Mouse (Mus musculus) inflammation-experienced regulatory T-cells, adult 16 weeks (primary cell): ENCODE measurements around the gene Nus1. TPM values are rescaled to one million over a fixed set of nuclear protein-coding genes. Genes with fewer than 3 reads are reported as not detected.

Experiments used
- polyA plus RNA-seq: library from polyadenylated mRNA; unstranded; fragments of 100-300 nt; shearing (Covaris generic); gene quantifications from one replicate; pipeline ENCODE4 v1.2.1, GENCODE M21; 2017

Gene Nus1
- polyA plus RNA-seq: 5.2 TPM

DNA sequence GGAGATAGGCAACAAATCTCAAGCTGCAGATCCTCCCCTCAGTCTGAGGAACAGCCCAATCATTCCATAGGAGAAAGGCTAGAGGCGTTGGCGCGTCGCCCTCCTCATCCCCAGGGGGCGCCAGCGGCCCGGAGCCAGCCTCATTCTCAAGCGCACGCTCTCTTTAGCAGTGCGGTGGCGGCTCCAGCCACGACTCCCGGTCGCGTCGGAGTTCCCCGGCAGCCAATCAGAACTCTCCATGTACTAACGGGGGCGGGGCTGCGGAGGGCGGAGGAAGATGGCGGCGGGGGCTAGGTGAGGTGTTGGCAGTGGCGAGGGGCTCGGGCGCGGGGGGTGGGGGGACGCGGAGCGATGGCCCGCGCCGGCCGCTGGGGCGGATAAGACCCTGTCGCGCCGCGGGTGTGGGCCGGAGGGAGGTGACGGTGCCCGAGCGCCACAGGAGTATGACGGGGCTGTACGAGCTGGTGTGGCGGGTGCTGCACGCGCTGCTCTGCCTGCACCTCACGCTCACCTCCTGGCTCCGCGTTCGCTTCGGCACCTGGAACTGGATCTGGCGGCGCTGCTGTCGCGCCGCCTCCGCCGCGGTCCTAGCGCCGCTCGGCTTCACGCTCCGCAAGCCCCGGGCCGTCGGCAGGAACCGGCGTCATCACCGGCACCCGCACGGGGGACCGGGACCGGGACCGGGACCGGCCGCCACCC is at the start of gene Nus1:
Gene Nus1, plus strand, starts transcription at position 249 of the 699 bp plus-strand sequence.

DNA sequence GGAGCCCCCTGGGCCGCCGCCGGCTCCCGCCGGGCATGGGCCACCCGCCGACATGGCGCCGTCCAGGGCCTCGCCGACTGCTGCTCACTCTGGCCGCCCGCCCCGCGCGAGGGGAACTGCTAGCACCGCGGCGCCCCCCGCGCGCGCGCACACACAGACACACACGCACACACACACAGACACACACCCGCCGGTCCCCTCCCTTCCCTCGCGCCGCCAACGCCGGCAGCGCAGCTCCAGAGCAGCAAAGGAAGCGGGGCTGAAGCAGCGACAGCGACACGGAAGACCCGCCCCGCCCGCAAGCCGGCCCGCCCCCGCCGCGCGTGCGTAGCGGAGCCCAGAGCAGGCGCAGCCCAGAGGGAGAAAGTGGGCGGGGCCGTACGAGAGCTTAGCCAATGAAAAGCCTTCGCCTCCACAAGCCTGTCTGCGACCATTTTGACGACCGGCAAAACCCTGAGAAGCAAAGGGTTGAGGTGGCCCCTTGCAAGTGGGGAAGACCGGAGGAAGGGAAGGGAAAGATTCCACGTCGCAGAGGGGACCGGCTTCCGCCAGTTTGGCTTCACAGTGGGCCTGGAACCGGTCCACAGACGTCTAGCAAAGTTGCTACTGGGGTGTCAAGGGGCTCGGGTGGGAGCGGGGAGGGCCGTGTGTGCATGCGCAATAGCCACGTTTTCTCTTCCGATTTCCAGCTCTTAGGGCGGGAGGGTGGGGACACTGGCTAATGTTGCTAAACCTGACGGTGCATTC is 35.3 kb upstream of the Nus1 start, which contains the start of gene Gopc:
Gene Gopc, minus strand, starts transcription at position 280 of the 747 bp plus-strand sequence.

DNA sequence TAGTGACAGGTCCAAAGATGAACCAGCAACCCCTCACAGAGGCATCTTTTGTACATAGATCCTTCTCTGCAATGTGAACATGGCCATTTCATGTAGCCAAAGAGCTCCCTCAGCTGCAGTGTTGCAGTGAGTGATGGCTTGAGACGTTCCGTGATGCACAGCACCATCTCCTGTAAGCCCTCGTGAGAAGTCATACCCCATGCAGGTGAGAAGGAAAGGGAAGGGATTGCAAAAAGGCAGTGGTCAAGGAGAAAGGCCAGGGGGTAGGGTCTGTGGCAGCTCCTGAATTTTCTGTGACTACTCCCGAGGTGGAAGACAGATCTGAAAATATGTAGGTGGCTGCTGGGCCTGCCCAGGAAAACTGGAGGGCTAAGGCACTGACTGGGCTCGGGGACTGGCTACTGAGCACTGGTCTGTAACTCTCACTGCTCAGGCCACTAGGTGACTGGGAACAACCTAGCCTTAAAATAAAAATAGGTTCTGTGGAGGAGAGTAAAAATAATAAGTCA is 28.4 kb upstream of the Nus1 start, which contains the start of gene Nepn:
Gene Nepn, plus strand, starts transcription at position 51 of the 509 bp plus-strand sequence.

Other genes with a start within 250 kb of the Nus1 start
- not detected for gene Ros1, start 222.3 kb upstream of the Nus1 start, polyA plus RNA-seq
- 0.06 TPM for gene Dcbld1, start 183.9 kb upstream of the Nus1 start, polyA plus RNA-seq
- gene Gm26741, start 58.8 kb upstream of the Nus1 start, polyA plus RNA-seq: 10.1 TPM
- gene Gopc, start 35.4 kb upstream of the Nus1 start, polyA plus RNA-seq: 8.0 TPM
- gene Nepn, start 28.6 kb upstream of the Nus1 start, polyA plus RNA-seq: not detected